In the genomic region with DNA sequence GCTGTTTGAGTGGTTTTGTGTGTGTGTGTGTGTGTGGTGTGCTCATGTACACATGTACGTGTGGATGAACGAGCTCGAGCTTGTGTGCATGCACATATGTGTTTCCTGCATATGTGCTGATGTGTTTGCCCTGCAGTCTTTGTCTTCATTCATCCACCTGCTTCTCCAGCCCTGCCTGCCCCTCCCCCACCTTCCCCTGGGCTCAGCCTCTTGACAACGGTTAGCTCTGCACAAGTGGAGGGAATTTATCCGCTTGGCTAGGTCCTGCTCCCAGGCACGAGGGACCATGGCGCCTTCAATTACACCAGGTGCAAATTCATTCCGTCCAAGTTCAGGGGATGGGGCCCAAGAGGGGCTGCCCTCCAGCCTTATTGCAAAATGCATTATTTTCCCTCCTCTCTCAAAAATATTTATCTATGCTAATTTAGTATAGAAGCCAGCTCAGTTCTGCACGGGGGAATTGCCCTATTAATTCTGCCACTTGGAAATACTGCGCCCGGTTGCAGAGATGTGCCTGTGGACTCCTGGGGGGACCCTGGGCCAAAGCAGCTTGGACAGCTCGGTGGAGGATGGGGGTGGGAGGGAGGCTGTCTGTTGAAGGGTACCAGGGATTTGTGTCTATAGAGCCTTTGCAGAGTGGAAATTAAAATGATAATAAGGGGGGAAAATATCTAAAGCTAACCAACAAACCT, we compare ENCODE assay signal across 13 mouse cellular contexts.
DNase-seq lines count a peak whose midpoint lies in the region; ATAC-seq and TF ChIP-seq lines count a peak whose summit lies in the region.
"Had no signal": no experiment of that assay in that cellular context is flagged by ENCODE, and none has a peak within 500 bp of the region (broad histone marks: within the 10 kb centered on the region; RNA-seq: fewer than 3 reads in every experiment).

No protein-coding gene starts in this region.

- peaks cover 10% of the 10 kb centered on the region for H3K4me1 ChIP-seq in forebrain, postnatal 0 days (ENCODE audit: insufficient read depth)
- H3K4me1 ChIP-seq in midbrain, embryonic 14.5 days (ENCODE audit: control insufficient read depth, insufficient read depth, low read length) = peaks cover 52% of the 10 kb centered on the region
- peaks cover 18% of the 10 kb centered on the region for H3K4me1 ChIP-seq in heart, embryonic 11.5 days (ENCODE audit: control insufficient read depth, insufficient read depth, low read length)

- no peak overlapping the region for H3K4me2 ChIP-seq in forebrain, postnatal 0 days (ENCODE audit: low read depth)
- H3K4me2 ChIP-seq in midbrain, embryonic 14.5 days (ENCODE audit: low read length) = no peak overlapping the region
- no peak overlapping the region for H3K4me2 ChIP-seq in heart, embryonic 11.5 days
- H3K4me2 ChIP-seq: embryonic facial prominence, embryonic 13.5 days had no signal

- 0 out of 2 replicates have a peak overlapping the region, but pooled peaks have one; percentile 4 for H3K9ac ChIP-seq in forebrain, postnatal 0 days
- H3K9ac ChIP-seq in midbrain, embryonic 14.5 days (replicated peaks; ENCODE audit: low read length) = no peak overlapping the region
- no peak overlapping the region for H3K9ac ChIP-seq in heart, embryonic 11.5 days (ENCODE audit: low read depth, low read length)
- H3K9ac ChIP-seq: embryonic facial prominence, embryonic 13.5 days had no signal

- WGBS in forebrain, postnatal 0 days = 11% methylated on average over 12 of the region's 12 CpGs
- WGBS in midbrain, embryonic 14.5 days = 6% methylated on average over 12 of the region's 12 CpGs
- 48% methylated on average over 12 of the region's 12 CpGs for WGBS in heart, embryonic 11.5 days (ENCODE audit: insufficient replicate concordance)

- peaks cover 8% of the 10 kb centered on the region; the same call in 1 of the 2 replicates for H3K27me3 ChIP-seq in forebrain, postnatal 0 days (ENCODE audit: insufficient read depth, low read length)
- 0 out of 2 replicates have a peak, but pooled peaks cover 3% of the 10 kb centered on the region for H3K27me3 ChIP-seq in midbrain, embryonic 14.5 days (ENCODE audit: control insufficient read depth, insufficient read depth, low read length)
- H3K27me3 ChIP-seq in heart, embryonic 11.5 days (ENCODE audit: control insufficient read depth, insufficient read depth, low read length) = 0 out of 2 replicates have a peak, but pooled peaks cover 2% of the 10 kb centered on the region
- H3K27me3 ChIP-seq: embryonic facial prominence, embryonic 13.5 days had no signal

- peak; percentile 46 to 78 for DNase-seq in cerebellum, postnatal 14 days
- no peak for DNase-seq in cerebellum, adult 18-20 months
- DNase-seq in embryo, embryonic 10 days (ENCODE audit: low spot score) = peak; percentile 60
- DNase-seq in forebrain, postnatal 0 days = peak; percentile 40
- peak; percentile 89 for DNase-seq in midbrain, embryonic 14.5 days
- no peak for DNase-seq in adipocyte (ENCODE audit: low spot score)
- no peak for DNase-seq in gastrocnemius, postnatal 36 days
- DNase-seq: adrenal gland, adult 2 months; heart, postnatal 36 days; lung, postnatal 10 days had no signal

- H3K9me3 ChIP-seq in forebrain, postnatal 0 days (ENCODE audit: low read length) = no peaks in the 10 kb centered on the region
- H3K9me3 ChIP-seq in midbrain, embryonic 14.5 days (ENCODE audit: control insufficient read depth, low read length) = no peaks in the 10 kb centered on the region
- H3K9me3 ChIP-seq in heart, embryonic 11.5 days (replicated peaks; ENCODE audit: control insufficient read depth, low read length) = no peaks in the 10 kb centered on the region
- H3K9me3 ChIP-seq: embryonic facial prominence, embryonic 13.5 days; G1E had no signal

- no peak overlapping the region for H3K4me3 ChIP-seq in forebrain, postnatal 0 days (ENCODE audit: low read depth, low read length)
- H3K4me3 ChIP-seq in midbrain, embryonic 14.5 days (replicated peaks; ENCODE audit: low read depth, low read length) = no peak overlapping the region
- no peak overlapping the region for H3K4me3 ChIP-seq in heart, embryonic 11.5 days (ENCODE audit: low read depth, low read length)
- H3K4me3 ChIP-seq: embryonic facial prominence, embryonic 13.5 days had no signal

- peak; percentile 34; the same call in 1 of the 2 replicates for ATAC-seq in forebrain, postnatal 0 days
- ATAC-seq in midbrain, embryonic 14.5 days (ENCODE audit: low FRiP score, low TSS enrichment) = peak; percentile 82
- no peak for ATAC-seq in heart, embryonic 11.5 days (replicated peaks; ENCODE audit: insufficient number of reproducible peaks, low FRiP score, low TSS enrichment)

- intact Hi-C loops in gastrocnemius, postnatal 36 days (cut with DNase I) = no loop called here

- H3K27ac ChIP-seq in forebrain, postnatal 0 days (ENCODE audit: low read depth, low read length) = 0 out of 2 replicates have a peak overlapping the region, but pooled peaks have one; percentile 21
- H3K27ac ChIP-seq in midbrain, embryonic 14.5 days (replicated peaks; ENCODE audit: low read depth, low read length) = peak overlapping the region; percentile 93
- H3K27ac ChIP-seq in heart, embryonic 11.5 days (ENCODE audit: low read depth, low read length) = no peak overlapping the region
- H3K27ac ChIP-seq: embryonic facial prominence, embryonic 13.5 days had no signal

- TF ChIP-seq CTCF in forebrain, postnatal 0 days (IDR thresholded peaks at IDR 0.05; ENCODE audit: low read depth) = no peak

- H3K36me3 ChIP-seq in forebrain, postnatal 0 days (ENCODE audit: insufficient read depth) = no peaks in the 10 kb centered on the region
- no peaks in the 10 kb centered on the region for H3K36me3 ChIP-seq in midbrain, embryonic 14.5 days (ENCODE audit: control insufficient read depth, insufficient read depth, low read length)
- no peaks in the 10 kb centered on the region for H3K36me3 ChIP-seq in heart, embryonic 11.5 days (ENCODE audit: control insufficient read depth, insufficient read depth, low read length)
- H3K36me3 ChIP-seq: embryonic facial prominence, embryonic 13.5 days; G1E had no signal

Comparison
In these comparisons a context has a peak if more than half of its experiments do, and no peak if none do; other contexts are left out.
1. DNase-seq: peak in cerebellum, postnatal 14 days (2 of 2), embryo, embryonic 10 days (single experiment), forebrain, postnatal 0 days (single experiment) and midbrain, embryonic 14.5 days (single experiment); none in cerebellum, adult 18-20 months (0 of 2), adipocyte (single experiment) and gastrocnemius, postnatal 36 days (0 of 2).